Mouse (Mus musculus): ENCODE results near the gene Gm48551. TPM values are rescaled to one million over a fixed set of nuclear protein-coding genes. Genes with fewer than 3 reads are reported as not detected.

The Gm48551 gene
- polyA plus RNA-seq, 1 experiment from 2014 or later = 4.2 TPM

DNA sequence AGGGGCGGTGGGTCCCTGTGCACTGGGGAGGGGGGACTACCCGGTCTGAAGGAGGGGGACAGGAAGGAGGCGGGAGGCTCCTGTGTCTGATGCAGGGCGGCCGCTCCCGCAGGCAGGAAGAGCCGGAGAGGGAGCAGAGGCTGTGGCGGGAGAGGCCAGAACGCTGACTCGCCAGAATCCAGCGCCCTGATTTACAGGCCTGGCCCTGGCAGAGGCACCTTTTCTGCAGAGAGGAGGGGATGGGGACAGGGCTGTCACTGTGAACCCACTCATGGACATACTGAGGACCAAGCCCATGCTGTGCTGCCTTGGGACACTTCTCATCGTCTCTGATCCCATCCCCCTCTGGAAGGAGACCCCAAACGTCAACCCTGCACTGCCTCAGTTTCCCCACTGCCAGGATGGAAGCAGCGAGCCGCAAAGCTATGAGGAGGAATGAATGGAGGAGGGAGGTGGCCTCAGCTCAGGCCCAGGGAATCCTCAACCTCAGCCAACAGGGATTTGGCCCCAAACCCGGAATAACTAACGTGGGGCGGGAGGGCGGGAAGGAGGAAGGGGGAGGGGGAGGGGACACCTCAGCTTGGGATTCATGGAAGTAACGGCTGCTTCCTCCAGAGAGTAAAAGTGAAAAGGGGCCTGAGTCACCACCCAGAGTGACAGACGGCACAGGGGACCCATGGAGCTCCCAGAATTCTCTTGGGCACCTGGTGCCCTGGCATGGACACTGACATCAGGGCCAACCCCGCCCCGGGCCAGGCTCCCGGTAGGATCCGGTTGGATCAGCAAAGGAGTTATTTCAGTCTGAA is 40.2 kb downstream of the Gm48551 start:
- ATAC-seq = no peak
- Histone ChIP-seq H3K9ac (peak overlapping the region; percentile 45; the same call in 1 of the 2 replicates), H3K27me3 (peaks cover 54% of the 10 kb centered on the region), H3K4me1 (peaks cover 41% of the 10 kb centered on the region), H3K36me3 (ENCODE audit: poor library complexity, severe bottlenecking) (peaks cover 12% of the 10 kb centered on the region), H3K4me2 (peak overlapping the region; percentile 72), H3K27ac (peak overlapping the region; percentile 57), H3K9me3 (replicated peaks) (no peaks in the 10 kb centered on the region), H3K4me3 (0 out of 2 replicates have a peak overlapping the region, but pooled peaks have one; percentile 44)
- WGBS = 5% methylated on average over 24 of the region's 25 CpGs

- Histone ChIP-seq H3K9me3 (replicated peaks) (no peaks in the 10 kb centered on the region), H3K27me3 (peaks cover 54% of the 10 kb centered on the region), H3K27ac (peak overlapping the region; percentile 57), H3K36me3 (ENCODE audit: poor library complexity, severe bottlenecking) (peaks cover 3% of the 10 kb centered on the region), H3K4me2 (peak overlapping the region; percentile 72), H3K4me3 (peak overlapping the region; percentile 44), H3K9ac (peak overlapping the region; percentile 45), H3K4me1 (peaks cover 46% of the 10 kb centered on the region)
- 32% methylated on average over 10 of the region's 10 CpGs for WGBS
- no peak for ATAC-seq
Measured at GRCm38 (mm10) chr10:81425236-81425850, 41.1 kb downstream of the Gm48551 start.

DNA sequence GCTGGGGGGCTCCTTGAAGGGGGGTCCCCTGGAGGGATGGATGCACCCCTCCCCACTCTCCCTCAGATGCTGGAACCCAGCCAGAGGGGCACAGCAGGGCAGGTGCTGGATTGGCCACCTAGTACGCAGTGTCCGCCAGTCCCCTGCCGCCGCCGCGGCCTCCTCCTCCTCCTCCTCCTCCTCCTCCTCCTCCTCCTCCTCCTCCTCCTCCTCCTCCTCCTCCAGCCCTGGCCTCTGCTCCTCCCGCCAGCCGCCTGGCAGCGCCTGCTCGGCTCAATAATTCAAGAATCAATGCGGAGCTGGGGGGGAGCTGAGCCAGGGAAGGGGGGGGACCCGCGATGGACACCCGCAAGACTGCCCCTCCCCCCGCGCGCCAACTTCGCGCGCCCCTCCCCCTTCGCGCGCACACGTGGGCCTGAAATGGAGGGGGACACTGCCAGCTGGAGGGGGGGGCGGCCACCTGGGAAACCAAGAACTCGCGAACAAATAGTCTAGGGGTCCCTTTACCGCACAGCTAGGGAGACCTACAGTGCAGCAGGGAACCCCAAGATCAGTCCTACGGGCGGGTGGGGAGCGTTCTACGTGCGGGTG is 41.9 kb downstream of the Gm48551 start:
- H3K4me1 ChIP-seq = peaks cover 49% of the 10 kb centered on the region
- WGBS = 4% methylated on average over 16 of the region's 33 CpGs
- no peak for ATAC-seq

GRCm38 (mm10) chr10:81426897-81427296 is 42.6 kb downstream of the Gm48551 start:
- Histone ChIP-seq H3K9me3 (replicated peaks) (no peaks in the 10 kb centered on the region), H3K4me2 (peak overlapping the region; percentile 72), H3K4me1 (peaks cover 54% of the 10 kb centered on the region), H3K36me3 (ENCODE audit: poor library complexity, severe bottlenecking) (no peaks in the 10 kb centered on the region), H3K27ac (no peak overlapping the region), H3K4me3 (peak overlapping the region; percentile 44), H3K27me3 (peaks cover 54% of the 10 kb centered on the region), H3K9ac (peak overlapping the region; percentile 66)
- under 1% methylated on average over 19 of the region's 38 CpGs for WGBS
- no peak for ATAC-seq

More for the DNA sequence above, 41.9 kb downstream of the Gm48551 start:
- Histone ChIP-seq H3K9me3 (replicated peaks) (no peaks in the 10 kb centered on the region), H3K9ac (peak overlapping the region; percentile 66), H3K27ac (peak overlapping the region; percentile 57; the same call in 1 of the 2 replicates), H3K27me3 (peaks cover 54% of the 10 kb centered on the region), H3K36me3 (ENCODE audit: poor library complexity, severe bottlenecking) (no peaks in the 10 kb centered on the region), H3K4me3 (peak overlapping the region; percentile 44), H3K4me2 (peak overlapping the region; percentile 72)

- no peak for ATAC-seq
Measured at GRCm38 (mm10) chr10:81427327-81427726, 43.1 kb downstream of the Gm48551 start.

GRCm38 (mm10) chr10:81427804-81428506 is 43.7 kb downstream of the Gm48551 start:
- Histone ChIP-seq H3K9ac (no peak overlapping the region), H3K4me2 (no peak overlapping the region; the same call in 1 of the 2 replicates), H3K9me3 (replicated peaks) (no peaks in the 10 kb centered on the region), H3K4me1 (peaks cover 60% of the 10 kb centered on the region), H3K4me3 (peak overlapping the region; percentile 1; the same call in 1 of the 2 replicates), H3K27me3 (peaks cover 47% of the 10 kb centered on the region), H3K36me3 (ENCODE audit: poor library complexity, severe bottlenecking) (no peaks in the 10 kb centered on the region), H3K27ac (no peak overlapping the region)
- ATAC-seq = no peak
- 75% methylated on average over 8 of the region's 8 CpGs for WGBS

More at GRCm38 (mm10) chr10:81427327-81427726, 43.1 kb downstream of the Gm48551 start:
- H3K27me3 ChIP-seq = peaks cover 52% of the 10 kb centered on the region
- no peaks in the 10 kb centered on the region for H3K9me3 ChIP-seq (replicated peaks)
- H3K36me3 ChIP-seq (ENCODE audit: poor library complexity, severe bottlenecking) = no peaks in the 10 kb centered on the region
- H3K27ac ChIP-seq = no peak overlapping the region
- WGBS = 30% methylated on average over 3 of the region's 3 CpGs
- H3K4me1 ChIP-seq = peaks cover 56% of the 10 kb centered on the region
- H3K4me2 ChIP-seq = peak overlapping the region; percentile 72
- H3K4me3 ChIP-seq = peak overlapping the region; percentile 44
- H3K9ac ChIP-seq = peak overlapping the region; percentile 66; the same call in 1 of the 2 replicates

GRCm38 (mm10) chr10:81428507-81428870 is 44.2 kb downstream of the Gm48551 start:
- Histone ChIP-seq H3K4me2 (no peak overlapping the region; the same call in 1 of the 2 replicates), H3K4me3 (peak overlapping the region; percentile 1; the same call in 1 of the 2 replicates), H3K36me3 (ENCODE audit: poor library complexity, severe bottlenecking) (no peaks in the 10 kb centered on the region), H3K4me1 (peaks cover 65% of the 10 kb centered on the region), H3K27ac (no peak overlapping the region), H3K9me3 (replicated peaks) (no peaks in the 10 kb centered on the region), H3K27me3 (peaks cover 46% of the 10 kb centered on the region), H3K9ac (no peak overlapping the region)
- ATAC-seq = no peak
- 90% methylated on average over 7 of the region's 7 CpGs for WGBS

GRCm38 (mm10) chr10:81429092-81429491 is 44.8 kb downstream of the Gm48551 start:
- peaks cover 40% of the 10 kb centered on the region for H3K27me3 ChIP-seq
- H3K9me3 ChIP-seq (replicated peaks) = no peaks in the 10 kb centered on the region
- 0 out of 2 replicates have a peak overlapping the region, but pooled peaks have one; percentile 74 for H3K4me3 ChIP-seq
- H3K36me3 ChIP-seq (ENCODE audit: poor library complexity, severe bottlenecking) = no peaks in the 10 kb centered on the region
- ATAC-seq = no peak
- peaks cover 66% of the 10 kb centered on the region for H3K4me1 ChIP-seq
- no peak overlapping the region; the same call in 1 of the 2 replicates for H3K27ac ChIP-seq
- H3K4me2 ChIP-seq = peak overlapping the region; percentile 90
- 16% methylated on average over 2 of the region's 2 CpGs for WGBS
- no peak overlapping the region for H3K9ac ChIP-seq

- H3K4me2 ChIP-seq = peak overlapping the region; percentile 90
- peaks cover 35% of the 10 kb centered on the region for H3K27me3 ChIP-seq
- no peaks in the 10 kb centered on the region for H3K36me3 ChIP-seq (ENCODE audit: poor library complexity, severe bottlenecking)
- peaks cover 62% of the 10 kb centered on the region for H3K4me1 ChIP-seq
- H3K27ac ChIP-seq = peak overlapping the region; percentile 92
- H3K9ac ChIP-seq = peak overlapping the region; percentile 85
- 0% methylated on average over 20 of the region's 20 CpGs for WGBS
- peak; percentile 11 for ATAC-seq
- peak overlapping the region; percentile 74 for H3K4me3 ChIP-seq
- H3K9me3 ChIP-seq (replicated peaks) = no peaks in the 10 kb centered on the region
Measured at GRCm38 (mm10) chr10:81429605-81430061, 45.4 kb downstream of the Gm48551 start.

DNA sequence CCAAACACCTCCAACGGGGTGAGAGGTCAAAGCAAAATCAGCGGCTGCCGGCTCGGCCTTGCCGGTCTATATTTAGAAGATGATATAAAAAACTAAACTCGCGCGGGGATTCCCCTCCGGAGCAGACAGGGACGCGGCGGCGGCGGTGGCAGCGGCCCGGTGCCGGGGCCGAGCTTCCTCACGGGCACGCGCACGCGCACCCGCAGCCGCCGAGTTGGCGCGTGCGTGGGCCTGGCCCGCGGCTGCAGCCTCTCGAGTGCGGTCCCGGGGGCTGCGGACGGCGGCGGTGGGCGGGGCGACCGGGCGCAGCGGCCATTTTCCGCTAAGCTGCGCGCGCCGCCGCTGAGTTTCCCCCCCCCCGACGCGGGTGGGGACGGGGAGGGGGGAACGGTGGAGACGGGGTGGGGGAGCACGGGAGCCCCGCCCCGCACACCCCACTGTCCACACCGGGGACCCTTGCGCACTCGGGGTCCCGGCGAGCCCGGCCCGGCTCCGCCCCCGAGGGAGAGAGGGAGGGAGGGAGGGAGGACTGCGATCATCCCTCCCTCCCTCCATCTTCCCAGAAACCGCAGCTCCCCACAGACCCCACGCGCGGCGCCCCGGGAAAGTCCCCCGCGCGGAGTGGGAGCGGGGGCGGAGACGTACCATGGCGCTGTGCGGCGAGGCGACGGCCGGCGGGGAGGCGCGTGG is 46.0 kb downstream of the Gm48551 start:
- no peaks in the 10 kb centered on the region for H3K9me3 ChIP-seq (replicated peaks)
- H3K9ac ChIP-seq = peak overlapping the region; percentile 85
- peak; percentile 14; the same call in 1 of the 2 replicates for ATAC-seq
- peak overlapping the region; percentile 90 for H3K4me2 ChIP-seq
- peaks cover 62% of the 10 kb centered on the region for H3K4me1 ChIP-seq
- under 1% methylated on average over 63 of the region's 89 CpGs for WGBS
- H3K27ac ChIP-seq = peak overlapping the region; percentile 92
- peaks cover 28% of the 10 kb centered on the region for H3K27me3 ChIP-seq
- H3K36me3 ChIP-seq (ENCODE audit: poor library complexity, severe bottlenecking) = no peaks in the 10 kb centered on the region
- H3K4me3 ChIP-seq = peak overlapping the region; percentile 74

All from forebrain, embryonic 13.5 days (tissue).